Mouse (Mus musculus): ENCODE results near the gene Gm10320. TPM values are rescaled to one million over a fixed set of nuclear protein-coding genes. Genes with fewer than 3 reads are reported as not detected.

Gene Gm10320
- polyA plus RNA-seq (2014; fragmentation: Nextera tagmentation; extraction: Ambion mirVana): 1.9 and 2.0 TPM in 2 replicates

DNA sequence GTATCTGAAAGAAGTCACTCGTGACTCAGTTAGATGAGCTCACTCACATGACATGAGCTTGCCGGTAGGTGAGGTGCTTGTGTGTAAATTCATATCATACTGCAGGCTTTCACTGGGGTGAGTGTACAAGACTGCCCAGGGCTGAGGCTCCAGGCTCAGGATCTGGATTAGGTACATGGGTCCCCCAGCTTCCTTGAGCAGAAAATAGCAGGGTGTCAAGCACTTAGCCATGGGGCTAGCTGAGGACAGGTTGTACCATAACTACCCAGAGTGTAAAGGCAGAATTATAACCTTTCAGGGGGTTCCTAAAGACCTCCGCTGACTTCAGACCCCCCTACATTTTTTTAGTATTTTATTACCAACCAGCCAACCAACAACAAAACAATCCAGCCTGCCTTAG, at the start of gene Gm10320:
Gene Gm10320 (minus strand): TSS at position 93 of the 400 bp plus-strand sequence.
- DNase-seq (ENCODE audit: low spot score): no peak
- H3K4me1 ChIP-seq (replicated peaks; ENCODE audit: control insufficient read depth, insufficient read depth, low read length): no peaks in the 10 kb centered on the region
- 0 out of 2 replicates have a peak, but pooled peaks cover under 1% of the 10 kb centered on the region for H3K27me3 ChIP-seq (replicated peaks; ENCODE audit: control insufficient read depth, insufficient read depth, low read length)
- no peak within 1 kb of the TSS for H3K27ac ChIP-seq (ENCODE audit: low read depth, low read length)
- H3K4me3 ChIP-seq (ENCODE audit: low read depth, low read length): no peak within 1 kb of the TSS
- WGBS: 81% methylated on average over 3 of the region's 3 CpGs
- ATAC-seq (replicated peaks; ENCODE audit: low FRiP score): no peak
- H3K4me2 ChIP-seq: no peak within 1 kb of the TSS
- H3K9me3 ChIP-seq (ENCODE audit: control insufficient read depth, low read length): no peaks in the 10 kb centered on the region
- H3K9ac ChIP-seq (ENCODE audit: low read depth, low read length): no peak within 1 kb of the TSS
- no peaks in the 10 kb centered on the region for H3K36me3 ChIP-seq (ENCODE audit: control insufficient read depth, insufficient read depth, low read length)

DNA sequence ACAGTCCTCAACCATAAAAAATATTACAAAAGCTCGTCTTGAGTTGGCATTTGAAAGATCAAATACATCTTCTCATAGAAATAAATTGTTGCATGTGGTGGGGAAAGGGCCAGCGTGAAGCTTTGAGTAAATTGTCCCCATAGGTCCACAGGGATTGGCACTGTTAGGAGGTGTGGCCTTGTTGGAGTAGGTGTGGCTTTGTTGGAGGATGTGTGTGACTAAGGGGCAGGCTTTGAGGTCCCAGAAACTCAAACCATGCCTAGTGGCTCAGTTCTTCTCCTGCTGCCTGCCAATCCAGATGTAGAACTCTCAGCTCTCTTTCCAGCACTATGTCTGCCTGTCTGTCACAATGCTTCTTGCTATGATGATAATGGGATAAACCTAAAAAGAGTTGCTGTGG, 49.8 kb upstream of the Gm10320 start:
- 67% methylated on average over 2 of the region's 2 CpGs for WGBS
- ATAC-seq (replicated peaks; ENCODE audit: low FRiP score): no peak
- Histone ChIP-seq H3K9me3 (ENCODE audit: control insufficient read depth, low read length) (no peaks in the 10 kb centered on the region), H3K9ac (ENCODE audit: low read depth, low read length) (no peak overlapping the region), H3K27me3 (replicated peaks; ENCODE audit: control insufficient read depth, insufficient read depth, low read length) (no peaks in the 10 kb centered on the region), H3K4me1 (replicated peaks; ENCODE audit: control insufficient read depth, insufficient read depth, low read length) (no peaks in the 10 kb centered on the region), H3K36me3 (ENCODE audit: control insufficient read depth, insufficient read depth, low read length) (no peaks in the 10 kb centered on the region), H3K27ac (ENCODE audit: low read depth, low read length) (no peak overlapping the region), H3K4me3 (ENCODE audit: low read depth, low read length) (no peak overlapping the region), H3K4me2 (no peak overlapping the region)
- no peak for DNase-seq (ENCODE audit: low spot score)

DNA sequence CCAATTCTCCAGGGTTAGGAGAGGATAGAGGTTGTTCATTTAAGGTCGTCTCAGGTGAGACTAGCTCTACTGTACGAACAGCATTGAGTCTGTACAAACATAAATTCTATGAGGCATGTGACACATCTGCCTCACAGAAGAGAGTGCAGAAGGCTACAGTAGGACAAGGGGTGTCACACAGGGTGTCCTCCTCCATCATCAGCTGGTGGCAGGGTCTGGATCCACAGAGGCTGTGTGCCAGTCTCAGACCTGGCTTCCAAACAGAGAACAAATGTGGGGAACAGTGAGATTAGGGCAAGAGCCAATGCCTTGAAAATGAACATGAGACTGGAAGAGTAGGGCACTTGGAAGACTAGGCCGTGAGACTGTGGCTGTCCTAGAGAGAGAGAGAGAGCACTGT, 48.4 kb upstream of the Gm10320 start:
- Histone ChIP-seq H3K27ac (ENCODE audit: low read depth, low read length) (no peak overlapping the region), H3K36me3 (ENCODE audit: control insufficient read depth, insufficient read depth, low read length) (no peaks in the 10 kb centered on the region), H3K4me2 (no peak overlapping the region), H3K4me1 (replicated peaks; ENCODE audit: control insufficient read depth, insufficient read depth, low read length) (no peaks in the 10 kb centered on the region), H3K9me3 (ENCODE audit: control insufficient read depth, low read length) (no peaks in the 10 kb centered on the region), H3K4me3 (ENCODE audit: low read depth, low read length) (no peak overlapping the region), H3K9ac (ENCODE audit: low read depth, low read length) (no peak overlapping the region), H3K27me3 (replicated peaks; ENCODE audit: control insufficient read depth, insufficient read depth, low read length) (no peaks in the 10 kb centered on the region)
- ATAC-seq (replicated peaks; ENCODE audit: low FRiP score): no peak
- DNase-seq (ENCODE audit: low spot score): no peak
- WGBS: 85% methylated on average over 3 of the region's 3 CpGs

DNA sequence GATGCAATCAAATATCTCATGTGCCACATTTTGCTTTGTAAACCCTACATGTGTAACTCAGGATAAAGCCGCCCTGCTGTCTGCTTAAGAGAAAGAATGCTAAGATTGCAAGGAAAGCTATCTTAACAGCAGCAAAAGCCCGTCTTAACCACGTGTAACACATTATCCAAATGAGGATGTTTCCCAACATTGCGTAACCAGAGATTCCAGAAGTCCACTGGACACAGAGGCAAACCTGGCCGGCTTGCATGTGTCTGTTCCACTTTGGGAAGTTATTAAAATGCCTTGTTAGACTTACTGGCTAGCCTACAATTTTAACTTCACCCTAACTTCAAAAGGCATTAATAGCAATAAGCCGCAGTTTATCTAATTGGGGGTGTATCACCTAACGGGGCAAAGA, 47.5 kb upstream of the Gm10320 start:
- Histone ChIP-seq H3K27ac (ENCODE audit: low read depth, low read length) (no peak overlapping the region), H3K4me1 (replicated peaks; ENCODE audit: control insufficient read depth, insufficient read depth, low read length) (no peaks in the 10 kb centered on the region), H3K9me3 (ENCODE audit: control insufficient read depth, low read length) (no peaks in the 10 kb centered on the region), H3K9ac (ENCODE audit: low read depth, low read length) (no peak overlapping the region), H3K27me3 (replicated peaks; ENCODE audit: control insufficient read depth, insufficient read depth, low read length) (no peaks in the 10 kb centered on the region), H3K4me2 (no peak overlapping the region), H3K36me3 (ENCODE audit: control insufficient read depth, insufficient read depth, low read length) (no peaks in the 10 kb centered on the region), H3K4me3 (ENCODE audit: low read depth, low read length) (no peak overlapping the region)
- 55% methylated on average over 7 of the region's 7 CpGs for WGBS
- no peak for ATAC-seq (replicated peaks; ENCODE audit: low FRiP score)
- no peak for DNase-seq (ENCODE audit: low spot score)

DNA sequence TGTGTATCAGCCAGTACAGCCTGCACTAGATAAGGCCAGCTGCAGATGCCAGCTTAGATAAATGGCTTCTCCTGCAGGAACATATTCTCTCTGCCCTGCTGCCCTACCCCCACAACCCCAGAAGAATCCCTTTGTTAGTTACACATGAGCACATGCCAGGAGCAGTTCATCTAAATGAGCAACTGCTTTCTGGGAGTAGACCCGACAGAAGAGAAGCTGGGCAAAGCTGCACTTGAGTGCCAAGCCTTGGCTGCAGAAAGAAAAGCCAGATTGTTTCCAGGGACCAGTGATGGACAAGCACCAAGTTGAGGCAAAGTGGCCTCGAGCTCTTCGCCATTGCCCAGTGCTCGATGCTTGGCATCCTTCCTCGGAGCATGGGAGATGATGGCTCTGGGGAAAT, 46.8 kb upstream of the Gm10320 start:
- no peaks in the 10 kb centered on the region for H3K4me1 ChIP-seq (replicated peaks; ENCODE audit: control insufficient read depth, insufficient read depth, low read length)
- no peak overlapping the region for H3K27ac ChIP-seq (ENCODE audit: low read depth, low read length)
- no peak overlapping the region for H3K4me3 ChIP-seq (ENCODE audit: low read depth, low read length)
- H3K27me3 ChIP-seq (replicated peaks; ENCODE audit: control insufficient read depth, insufficient read depth, low read length): no peaks in the 10 kb centered on the region
- H3K4me2 ChIP-seq: no peak overlapping the region
- H3K9ac ChIP-seq (ENCODE audit: low read depth, low read length): no peak overlapping the region
- ATAC-seq (replicated peaks; ENCODE audit: low FRiP score) (no peak), DNase-seq (ENCODE audit: low spot score) (no peak)
- no peaks in the 10 kb centered on the region for H3K9me3 ChIP-seq (ENCODE audit: control insufficient read depth, low read length)
- 76% methylated on average over 5 of the region's 5 CpGs for WGBS
- H3K36me3 ChIP-seq (ENCODE audit: control insufficient read depth, insufficient read depth, low read length): no peaks in the 10 kb centered on the region

DNA sequence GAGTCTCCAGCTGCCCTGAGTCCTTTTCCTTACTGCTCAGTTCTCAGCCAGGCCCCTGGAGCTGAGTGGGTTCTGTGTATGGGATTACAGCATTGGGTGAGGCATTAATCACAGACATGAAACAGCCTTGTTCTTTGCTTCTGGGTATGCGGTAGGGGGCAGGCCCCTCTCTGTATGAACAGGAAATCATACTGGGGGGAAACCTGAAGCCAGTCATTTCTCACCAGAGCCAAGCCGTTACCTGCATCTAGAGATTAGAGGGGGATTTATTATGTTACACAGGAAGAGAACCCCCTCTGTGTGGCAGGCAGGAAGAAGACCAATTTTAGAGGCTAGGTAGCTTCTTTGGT, 43.1 kb upstream of the Gm10320 start:
- no peak overlapping the region for H3K4me2 ChIP-seq
- no peaks in the 10 kb centered on the region; the same call in 1 of the 2 replicates for H3K4me1 ChIP-seq (replicated peaks; ENCODE audit: control insufficient read depth, insufficient read depth, low read length)
- no peaks in the 10 kb centered on the region for H3K9me3 ChIP-seq (ENCODE audit: control insufficient read depth, low read length)
- WGBS: 37% methylated on average over 2 of the region's 2 CpGs
- DNase-seq (ENCODE audit: low spot score): no peak
- H3K27ac ChIP-seq (ENCODE audit: low read depth, low read length): no peak overlapping the region
- H3K27me3 ChIP-seq (replicated peaks; ENCODE audit: control insufficient read depth, insufficient read depth, low read length): peaks cover 2% of the 10 kb centered on the region; the same call in 1 of the 2 replicates
- H3K4me3 ChIP-seq (ENCODE audit: low read depth, low read length): no peak overlapping the region
- ATAC-seq (replicated peaks; ENCODE audit: low FRiP score): no peak
- no peaks in the 10 kb centered on the region for H3K36me3 ChIP-seq (ENCODE audit: control insufficient read depth, insufficient read depth, low read length)
- H3K9ac ChIP-seq (ENCODE audit: low read depth, low read length): no peak overlapping the region

DNA sequence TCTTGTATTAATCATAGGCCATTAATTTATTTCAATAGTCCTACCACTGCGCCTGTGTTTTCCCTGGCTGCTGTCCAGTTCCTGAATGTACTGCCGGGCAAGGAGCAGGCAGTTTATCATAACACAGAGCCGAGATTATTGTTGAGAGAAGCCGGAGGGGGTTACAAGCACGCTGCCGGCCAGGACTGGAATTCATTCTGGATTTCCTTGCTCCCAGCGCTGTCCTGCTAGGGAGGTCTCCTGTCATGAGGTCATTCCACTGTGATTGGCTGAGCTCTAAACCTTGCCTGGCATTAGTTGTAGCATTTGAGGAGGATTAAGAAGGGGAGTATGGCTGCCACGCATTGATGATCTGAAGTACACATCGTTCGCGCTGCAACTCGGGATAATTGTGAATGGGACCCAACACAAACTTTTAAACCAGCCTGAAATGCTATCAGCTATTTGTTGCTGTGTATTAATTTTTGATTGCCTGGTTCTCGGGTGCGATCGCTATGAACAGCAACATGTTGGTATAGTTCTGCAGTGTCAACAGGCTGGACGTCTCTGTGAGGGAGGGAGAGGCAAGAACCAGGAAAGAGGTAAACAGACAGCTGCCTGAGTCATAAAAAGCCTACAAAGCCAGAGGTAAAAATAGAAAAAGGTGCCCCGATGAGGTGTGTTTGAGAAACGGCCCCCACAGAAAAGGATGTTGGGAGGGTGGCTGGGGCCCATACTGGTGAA, 42.5 kb upstream of the Gm10320 start:
- Histone ChIP-seq H3K27me3 (replicated peaks; ENCODE audit: control insufficient read depth, insufficient read depth, low read length) (peaks cover 2% of the 10 kb centered on the region; the same call in 1 of the 2 replicates), H3K27ac (ENCODE audit: low read depth, low read length) (no peak overlapping the region), H3K4me2 (no peak overlapping the region), H3K9me3 (ENCODE audit: control insufficient read depth, low read length) (no peaks in the 10 kb centered on the region), H3K36me3 (ENCODE audit: control insufficient read depth, insufficient read depth, low read length) (no peaks in the 10 kb centered on the region), H3K9ac (ENCODE audit: low read depth, low read length) (no peak overlapping the region), H3K4me1 (replicated peaks; ENCODE audit: control insufficient read depth, insufficient read depth, low read length) (no peaks in the 10 kb centered on the region; the same call in 1 of the 2 replicates), H3K4me3 (ENCODE audit: low read depth, low read length) (no peak overlapping the region)
- ATAC-seq (replicated peaks; ENCODE audit: low FRiP score) (no peak), DNase-seq (ENCODE audit: low spot score) (no peak)
- WGBS: 42% methylated on average over 18 of the region's 18 CpGs

DNA sequence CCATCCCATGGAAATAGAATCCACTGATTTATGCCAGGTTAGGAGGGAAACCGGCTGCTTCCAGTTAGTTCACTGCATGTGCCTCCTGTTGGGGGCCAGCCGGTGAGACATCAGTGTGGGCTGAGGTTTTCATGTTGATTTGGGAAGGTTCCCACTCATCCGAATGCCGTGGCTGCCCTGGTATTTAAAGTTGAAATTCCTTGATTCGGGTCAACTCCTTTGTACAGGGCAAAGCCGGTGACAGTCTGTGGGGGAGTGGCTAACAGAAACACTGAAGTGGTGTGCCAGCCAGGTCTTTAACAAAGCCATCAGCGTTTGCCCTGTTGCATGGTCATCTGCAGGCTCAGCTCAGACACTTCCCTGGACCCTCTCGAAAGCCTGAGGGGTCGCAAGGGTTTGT, 41.6 kb upstream of the Gm10320 start:
- DNase-seq (ENCODE audit: low spot score) (no peak), ATAC-seq (replicated peaks; ENCODE audit: low FRiP score) (no peak)
- no peak overlapping the region for H3K4me2 ChIP-seq
- H3K4me1 ChIP-seq (replicated peaks; ENCODE audit: control insufficient read depth, insufficient read depth, low read length): no peaks in the 10 kb centered on the region; the same call in 1 of the 2 replicates
- no peak overlapping the region for H3K4me3 ChIP-seq (ENCODE audit: low read depth, low read length)
- H3K27me3 ChIP-seq (replicated peaks; ENCODE audit: control insufficient read depth, insufficient read depth, low read length): peaks cover 2% of the 10 kb centered on the region; the same call in 1 of the 2 replicates
- H3K27ac ChIP-seq (ENCODE audit: low read depth, low read length): no peak overlapping the region
- 47% methylated on average over 9 of the region's 9 CpGs for WGBS
- H3K36me3 ChIP-seq (ENCODE audit: control insufficient read depth, insufficient read depth, low read length): no peaks in the 10 kb centered on the region
- H3K9ac ChIP-seq (ENCODE audit: low read depth, low read length): no peak overlapping the region
- H3K9me3 ChIP-seq (ENCODE audit: control insufficient read depth, low read length): no peaks in the 10 kb centered on the region

DNA sequence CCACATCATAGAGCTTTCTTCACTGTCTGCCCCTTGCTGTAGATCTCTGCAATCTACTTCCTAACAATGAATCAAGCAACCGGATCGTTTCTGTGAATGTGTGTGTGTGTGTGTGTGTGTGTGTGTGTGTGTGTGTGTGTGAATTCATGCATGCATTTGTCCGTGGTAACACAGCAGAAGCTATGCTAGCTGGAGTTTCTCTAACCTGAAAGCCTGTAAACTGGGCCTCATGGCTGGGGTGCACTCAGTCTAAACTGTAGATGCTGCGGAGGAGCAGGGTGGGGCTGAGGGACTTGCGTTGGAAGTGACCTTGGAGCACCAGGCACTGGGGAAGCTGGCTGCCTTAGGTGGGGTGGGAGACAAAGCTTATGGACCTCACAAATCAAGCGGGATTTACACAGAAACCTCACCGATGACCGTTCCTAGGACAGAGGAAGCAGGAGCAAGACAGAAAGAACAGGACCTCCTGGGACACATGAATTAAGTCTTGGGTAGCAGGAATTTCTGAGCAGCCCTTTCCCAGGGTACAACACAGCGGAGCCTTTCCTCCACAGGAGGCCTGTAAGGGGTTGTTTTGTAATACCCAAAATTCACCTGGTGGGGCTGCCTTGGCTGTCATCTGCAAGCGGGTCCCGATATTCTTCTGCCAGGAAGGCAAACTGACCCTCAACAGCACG, 41.0 kb upstream of the Gm10320 start:
- peaks cover 2% of the 10 kb centered on the region; the same call in 1 of the 2 replicates for H3K27me3 ChIP-seq (replicated peaks; ENCODE audit: control insufficient read depth, insufficient read depth, low read length)
- DNase-seq (ENCODE audit: low spot score): no peak
- ATAC-seq (replicated peaks; ENCODE audit: low FRiP score): no peak
- H3K36me3 ChIP-seq (ENCODE audit: control insufficient read depth, insufficient read depth, low read length): no peaks in the 10 kb centered on the region
- 57% methylated on average over 12 of the region's 12 CpGs for WGBS
- no peaks in the 10 kb centered on the region; the same call in 1 of the 2 replicates for H3K4me1 ChIP-seq (replicated peaks; ENCODE audit: control insufficient read depth, insufficient read depth, low read length)
- no peak overlapping the region for H3K27ac ChIP-seq (ENCODE audit: low read depth, low read length)
- no peak overlapping the region for H3K9ac ChIP-seq (ENCODE audit: low read depth, low read length)
- H3K4me2 ChIP-seq: no peak overlapping the region
- no peak overlapping the region for H3K4me3 ChIP-seq (ENCODE audit: low read depth, low read length)
- H3K9me3 ChIP-seq (ENCODE audit: control insufficient read depth, low read length): no peaks in the 10 kb centered on the region

Measured in liver, embryonic 11.5 days (tissue).